Mouse (Mus musculus): ENCODE results near the gene Icmt.

The Icmt gene

GRCm38 (mm10) chr4:152276389-152277347 lies 20.4 kb upstream of the Icmt start:
- peak; percentile 62 to 68 for DNase-seq

GRCm38 (mm10) chr4:152277916-152278315 lies 19.1 kb upstream of the Icmt start:
- no peak for DNase-seq

- no peak for DNase-seq
Measured at GRCm38 (mm10) chr4:152278986-152279385, 18.0 kb upstream of the Icmt start.

- DNase-seq, result no peak
Measured at GRCm38 (mm10) chr4:152281601-152282000, 15.4 kb upstream of the Icmt start.

- no peak for DNase-seq
Measured at GRCm38 (mm10) chr4:152282721-152283120, 14.3 kb upstream of the Icmt start.

GRCm38 (mm10) chr4:152283186-152283950 lies 13.7 kb upstream of the Icmt start:
- DNase-seq, result peak; percentile 81 to 90

GRCm38 (mm10) chr4:152285505-152285904 lies 11.5 kb upstream of the Icmt start:
- peak; percentile 86 to 88 for DNase-seq

GRCm38 (mm10) chr4:152286183-152286582 lies 10.8 kb upstream of the Icmt start:
- peak in 1 of 2 experiments; percentile 45 for DNase-seq

- peak in 1 of 2 experiments; percentile 48 for DNase-seq
Measured at GRCm38 (mm10) chr4:152286887-152287286, 10.1 kb upstream of the Icmt start.

- DNase-seq, result no peak
Measured at GRCm38 (mm10) chr4:152287317-152288120, 9.5 kb upstream of the Icmt start.

- DNase-seq, result no peak
Measured at GRCm38 (mm10) chr4:152288398-152288945, 8.6 kb upstream of the Icmt start.

- peak in 1 of 2 experiments; percentile 17 for DNase-seq
Measured at GRCm38 (mm10) chr4:152290385-152290784, 6.6 kb upstream of the Icmt start.

GRCm38 (mm10) chr4:152290991-152291390 lies 6.0 kb upstream of the Icmt start:
- no peak for DNase-seq

- DNase-seq, result no peak
Measured at GRCm38 (mm10) chr4:152291562-152291961, 5.5 kb upstream of the Icmt start, which contains the start of gene Hes3. Hes3 (minus strand) TSS chr4:152291662.

GRCm38 (mm10) chr4:152292102-152292765 lies 4.8 kb upstream of the Icmt start:
- no peak for DNase-seq

- no peak for DNase-seq
Measured at GRCm38 (mm10) chr4:152294188-152294929, 2.7 kb upstream of the Icmt start.

- DNase-seq, result no peak
Measured at GRCm38 (mm10) chr4:152295916-152296315, 1.1 kb upstream of the Icmt start.

GRCm38 (mm10) chr4:152296371-152296770 lies 656 bp upstream of the Icmt start:
- no peak for DNase-seq

GRCm38 (mm10) chr4:152298836-152299235 lies 1.8 kb downstream of the Icmt start:
- no peak for DNase-seq

- peak in 1 of 2 experiments; percentile 21 for DNase-seq
Measured at GRCm38 (mm10) chr4:152300375-152300774, 3.3 kb downstream of the Icmt start.

- no peak for DNase-seq
Measured at GRCm38 (mm10) chr4:152302012-152302411, 5.0 kb downstream of the Icmt start.
